Mouse (Mus musculus) right cerebral cortex, adult 18-20 months (tissue): ENCODE results near the gene Abhd14b.
A peak's percentile ranks its signal among the peaks of the same experiment; 100 is the strongest.

Experiments
- DNase-seq: peaks from one replicate; pipeline ENCODE4 v3.0.0; 2022; ENCODE audit warnings: mixed read lengths

Gene Abhd14b

GRCm38 (mm10) chr9:106461641-106462429, 14.6 kb downstream of the Abhd14b start:
- DNase-seq, result no peak

- no peak for DNase-seq
Observed at GRCm38 (mm10) chr9:106462430-106462800, 15.2 kb downstream of the Abhd14b start.

GRCm38 (mm10) chr9:106463122-106464063, 16.1 kb downstream of the Abhd14b start:
- no peak for DNase-seq

- peak; percentile 84 for DNase-seq
Observed at GRCm38 (mm10) chr9:106464751-106465541, 17.7 kb downstream of the Abhd14b start.

GRCm38 (mm10) chr9:106465571-106466200, 18.4 kb downstream of the Abhd14b start, which contains the start of gene Gpr62:
Gene Gpr62, minus strand, starts transcription at chr9:106465938.
- peak; percentile 75 for DNase-seq

GRCm38 (mm10) chr9:106466721-106467120, 19.5 kb downstream of the Abhd14b start:
- no peak for DNase-seq

GRCm38 (mm10) chr9:106467746-106468145, 20.5 kb downstream of the Abhd14b start:
- no peak for DNase-seq

GRCm38 (mm10) chr9:106469317-106469716, 22.1 kb downstream of the Abhd14b start:
- no peak for DNase-seq

- DNase-seq, result no peak
Observed at GRCm38 (mm10) chr9:106469776-106470175, 22.5 kb downstream of the Abhd14b start.

- no peak for DNase-seq
Observed at GRCm38 (mm10) chr9:106470991-106471750, 23.9 kb downstream of the Abhd14b start.

- DNase-seq, result peak; percentile 72
Observed at GRCm38 (mm10) chr9:106471892-106472291, 24.6 kb downstream of the Abhd14b start.

- no peak for DNase-seq
Observed at GRCm38 (mm10) chr9:106472321-106472720, 25.1 kb downstream of the Abhd14b start.

- DNase-seq, result no peak
Observed at GRCm38 (mm10) chr9:106473081-106473752, 26.0 kb downstream of the Abhd14b start.

GRCm38 (mm10) chr9:106473753-106474105, 26.5 kb downstream of the Abhd14b start:
- DNase-seq, result peak; percentile 12

GRCm38 (mm10) chr9:106474456-106474855, 27.2 kb downstream of the Abhd14b start:
- DNase-seq, result peak; percentile 46

- no peak for DNase-seq
Observed at GRCm38 (mm10) chr9:106475046-106475445, 27.8 kb downstream of the Abhd14b start.

GRCm38 (mm10) chr9:106475663-106476001, 28.4 kb downstream of the Abhd14b start, which contains the start of gene Rrp9:
Gene Rrp9, plus strand, starts transcription at chr9:106475963.
- no peak for DNase-seq

GRCm38 (mm10) chr9:106476002-106476923, 29.0 kb downstream of the Abhd14b start:
- peak; percentile 46 for DNase-seq

- peak; percentile 100 for DNase-seq
Observed at GRCm38 (mm10) chr9:106476924-106477484, 29.7 kb downstream of the Abhd14b start, which contains the start of gene Parp3. Gene Parp3, minus strand, starts transcription at chr9:106476949.
